9 mouse cellular contexts compared by ENCODE assay signal in genomic region chr11:35976482-35976881, GRCm38 (mm10). TPM values are rescaled to one million over a fixed set of nuclear protein-coding genes. Genes with fewer than 3 reads are reported as not detected.
DNase-seq lines count a peak whose midpoint lies in the region; ATAC-seq lines count a peak whose summit lies in the region.
"Had no signal": no experiment of that assay in that cellular context is flagged by ENCODE, and none has a peak within 500 bp of the region (broad histone marks: within the 10 kb centered on the region; RNA-seq: fewer than 3 reads in every experiment).

No protein-coding gene starts in this region.

- H3K4me1 ChIP-seq in forebrain, embryonic 10.5 days, result peaks cover 89% of the 10 kb centered on the region
- H3K4me1 ChIP-seq in forebrain, embryonic 11.5 days (replicated peaks; ENCODE audit: control insufficient read depth, insufficient read depth, low read length), result peaks cover 31% of the 10 kb centered on the region; the same call in 1 of the 2 replicates
- peaks cover 39% of the 10 kb centered on the region for H3K4me1 ChIP-seq in hindbrain, embryonic 14.5 days (replicated peaks; ENCODE audit: control insufficient read depth, insufficient read depth, low read length)

- no peaks in the 10 kb centered on the region for H3K9me3 ChIP-seq in forebrain, embryonic 10.5 days
- no peaks in the 10 kb centered on the region for H3K9me3 ChIP-seq in forebrain, embryonic 11.5 days (ENCODE audit: control insufficient read depth, low read length)
- no peaks in the 10 kb centered on the region for H3K9me3 ChIP-seq in hindbrain, embryonic 14.5 days (ENCODE audit: control insufficient read depth, low read length)

- no peak for ATAC-seq in forebrain, embryonic 11.5 days (replicated peaks; ENCODE audit: low FRiP score)
- ATAC-seq in hindbrain, embryonic 14.5 days (ENCODE audit: low FRiP score), result peak; percentile 75

- H3K27me3 ChIP-seq in forebrain, embryonic 10.5 days (ENCODE audit: poor library complexity, severe bottlenecking), result peaks cover 46% of the 10 kb centered on the region
- peaks cover 3% of the 10 kb centered on the region for H3K27me3 ChIP-seq in forebrain, embryonic 11.5 days (ENCODE audit: control insufficient read depth, insufficient read depth, low read length)
- no peaks in the 10 kb centered on the region for H3K27me3 ChIP-seq in hindbrain, embryonic 14.5 days (ENCODE audit: control insufficient read depth, insufficient read depth, low read length)

- H3K27ac ChIP-seq in forebrain, embryonic 10.5 days, result peak overlapping the region; percentile 67
- H3K27ac ChIP-seq in forebrain, embryonic 11.5 days (ENCODE audit: low read depth, low read length), result no peak overlapping the region
- H3K27ac ChIP-seq in hindbrain, embryonic 14.5 days, result 0 out of 2 replicates have a peak overlapping the region, but pooled peaks have one; percentile 2

- no peaks in the 10 kb centered on the region for H3K36me3 ChIP-seq in forebrain, embryonic 10.5 days (replicated peaks)
- no peaks in the 10 kb centered on the region for H3K36me3 ChIP-seq in forebrain, embryonic 11.5 days (ENCODE audit: control insufficient read depth, insufficient read depth, low read length)
- no peaks in the 10 kb centered on the region for H3K36me3 ChIP-seq in hindbrain, embryonic 14.5 days (replicated peaks; ENCODE audit: control insufficient read depth, insufficient read depth)

- WGBS in forebrain, embryonic 10.5 days, result 15% methylated on average over 6 of the region's 6 CpGs
- 16% methylated on average over 6 of the region's 6 CpGs for WGBS in forebrain, embryonic 11.5 days
- WGBS in hindbrain, embryonic 14.5 days, result 14% methylated on average over 6 of the region's 6 CpGs

- no peak overlapping the region for H3K9ac ChIP-seq in forebrain, embryonic 11.5 days (ENCODE audit: low read length)
- no peak overlapping the region for H3K9ac ChIP-seq in hindbrain, embryonic 14.5 days

- H3K4me3 ChIP-seq in forebrain, embryonic 10.5 days, result no peak overlapping the region
- H3K4me3 ChIP-seq in forebrain, embryonic 11.5 days (ENCODE audit: low read depth, low read length), result no peak overlapping the region
- H3K4me3 ChIP-seq in hindbrain, embryonic 14.5 days (replicated peaks; ENCODE audit: low read length), result no peak overlapping the region

- H3K4me2 ChIP-seq in forebrain, embryonic 11.5 days (ENCODE audit: low read depth, low read length, severe bottlenecking), result no peak overlapping the region
- H3K4me2 ChIP-seq in hindbrain, embryonic 14.5 days (replicated peaks), result peak overlapping the region; percentile 16; the same call in 1 of the 2 replicates

- no peak for DNase-seq in forebrain, embryonic 10.5 days (ENCODE audit: extremely low spot score, low spot score)
- no peak for DNase-seq in forebrain, embryonic 11.5 days (ENCODE audit: low spot score)
- peak; percentile 41 for DNase-seq in NIH3T3 (ENCODE audit: low read depth)
- peak; percentile 63 for DNase-seq in hindbrain, embryonic 14.5 days (ENCODE audit: low spot score)
- peak; percentile 29 to 43 for DNase-seq in layer of hippocampus, postnatal 36 days
- no peak for DNase-seq in c-Kit-positive CD71-positive TER-119-positive erythroid progenitor cells, embryonic 14.5 days (ENCODE audit: low spot score)
- no peak for DNase-seq in heart, postnatal 10 days
- no peak for DNase-seq in thymus, postnatal 36 days
- DNase-seq: adrenal gland, adult 8-10 months had no signal

- intact Hi-C loops in heart, postnatal 10 days (cut with DNase I), result no loop called here

RNA-seq across cellular contexts. Expression of gene Wwc1, which starts 3.8 kb away (rescaled TPM):
- polyA plus RNA-seq in forebrain, embryonic 10.5 days (2016; fragmentation: Nextera tagmentation; extraction: Ambion mirVana), result 4.2 and 4.9 TPM in 2 replicates
- polyA plus RNA-seq in forebrain, embryonic 11.5 days (2014; fragmentation: Nextera tagmentation; extraction: Ambion mirVana), result 10.6 and 15.9 TPM in 2 replicates
- 9.3 and 10.1 TPM in 2 replicates for polyA plus RNA-seq in hindbrain, embryonic 14.5 days (2014; fragmentation: Nextera tagmentation; extraction: Ambion mirVana)
- 100 to 1,000 TPM; 103 to 104 TPM for total RNA-seq in layer of hippocampus, postnatal 36 days (2021)
- 1 to 10 TPM; 1.1 to 1.4 TPM for total RNA-seq in heart, postnatal 10 days (2021)

Comparison
In these comparisons a context has a peak if more than half of its experiments do, and no peak if none do; other contexts are left out.
1. DNase-seq: peak in NIH3T3 (single experiment), hindbrain, embryonic 14.5 days (single experiment) and layer of hippocampus, postnatal 36 days (2 of 2); none in forebrain, embryonic 10.5 days (single experiment), forebrain, embryonic 11.5 days (single experiment), c-Kit-positive CD71-positive TER-119-positive erythroid progenitor cells, embryonic 14.5 days (single experiment), heart, postnatal 10 days (0 of 2) and thymus, postnatal 36 days (0 of 2).